Mouse (Mus musculus) CH12.LX (cell line): Measurements from ENCODE around the gene Sh2d1a.

ENCODE experiments used
- E2F4 ChIP-seq: IDR thresholded peaks from 2 replicates; pipeline ENCODE4 v1.6.1; 2011; ENCODE audit warnings: low read depth, low read length, improper control_type of control experiment; ENCODE audit not compliant: insufficient replicate concordance
- EP300 ChIP-seq: IDR thresholded peaks from 2 replicates; pipeline ENCODE4 v1.6.1; 2011; ENCODE audit warnings: low read length, improper control_type of control experiment
- JUN ChIP-seq: IDR thresholded peaks from 2 replicates; pipeline ENCODE4 v1.6.1; 2011; ENCODE audit warnings: low read depth, mild to moderate bottlenecking, low read length, improper control_type of control experiment, moderate library complexity; ENCODE audit not compliant: insufficient read depth
- MYC ChIP-seq: IDR thresholded peaks from 2 replicates; pipeline ENCODE4 v1.6.1; 2011; ENCODE audit warnings: low read depth, mild to moderate bottlenecking, improper control_type of control experiment, low read length
- USF1 ChIP-seq: IDR thresholded peaks from 2 replicates; pipeline ENCODE4 v1.6.1; 2014; ENCODE audit warnings: low read depth, mild to moderate bottlenecking, inconsistent platforms, low read length, improper control_type of control experiment

DNA sequence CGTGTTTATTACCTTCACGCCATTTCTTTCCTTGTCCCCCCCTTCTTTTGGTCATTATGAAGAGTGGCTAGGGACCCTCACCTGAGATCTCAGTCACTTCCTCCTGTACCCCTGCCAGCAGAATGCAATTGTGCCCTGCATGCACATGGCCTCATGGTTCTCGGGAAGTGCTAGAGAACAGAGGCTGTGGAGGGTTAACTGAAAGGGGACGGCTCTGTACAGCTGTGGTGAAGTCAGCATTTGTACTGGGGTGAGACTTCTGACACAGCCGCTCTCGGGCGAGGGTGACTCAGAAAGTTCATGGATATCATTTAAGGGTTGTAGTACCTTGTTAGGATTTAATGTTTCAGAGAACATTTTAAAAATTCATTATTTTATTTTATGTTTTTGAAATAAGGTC, 47.7 kb upstream of the Sh2d1a start:
- TF ChIP-seq E2F4 (no peak), USF1 (no peak), JUN (no peak), MYC (no peak), EP300 (no peak)
